In the genomic region with DNA sequence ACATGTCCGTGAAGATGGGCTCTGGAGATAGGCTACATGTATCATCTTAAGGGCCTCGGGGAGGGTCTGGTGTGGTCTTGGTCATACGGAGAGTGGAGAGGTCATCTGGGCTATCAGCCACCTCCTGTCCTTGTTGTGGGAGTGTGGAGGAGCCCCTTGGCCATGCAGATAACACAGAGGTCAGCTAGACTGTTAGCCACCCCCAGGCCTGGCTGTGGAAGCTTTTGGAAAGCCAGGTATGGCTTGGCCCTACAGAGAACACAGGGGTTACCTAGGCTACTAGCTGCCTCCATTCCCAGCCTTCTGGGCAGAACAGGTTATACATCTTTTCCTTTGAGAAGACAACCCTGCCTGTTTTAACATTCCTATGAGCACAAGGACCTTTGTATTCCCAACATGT, we compare ENCODE assay signal across 17 mouse cellular contexts. TPM values are rescaled to one million over a fixed set of nuclear protein-coding genes. Genes with fewer than 3 reads are reported as not detected.
"Had no signal": no experiment of that assay in that cellular context is flagged by ENCODE, and none has a peak within 500 bp of the region (broad histone marks: within the 10 kb centered on the region; RNA-seq: fewer than 3 reads in every experiment).

No protein-coding gene starts in this region.

- H3K9me3 ChIP-seq: neural tube, embryonic 13.5 days; neural tube, embryonic 15.5 days; stomach, embryonic 15.5 days had no signal

- H3K9ac ChIP-seq: neural tube, embryonic 13.5 days; neural tube, embryonic 15.5 days; stomach, embryonic 15.5 days had no signal

- H3K27ac ChIP-seq: neural tube, embryonic 13.5 days; neural tube, embryonic 15.5 days; stomach, embryonic 15.5 days had no signal

- H3K4me2 ChIP-seq: neural tube, embryonic 13.5 days; neural tube, embryonic 15.5 days; stomach, embryonic 15.5 days had no signal

- H3K27me3 ChIP-seq: neural tube, embryonic 13.5 days; neural tube, embryonic 15.5 days; stomach, embryonic 15.5 days had no signal

- DNase-seq: retina, postnatal 1 day; right cerebral cortex, adult 18-20 months; right cerebral cortex, postnatal 14 days; right cerebral cortex, postnatal 25 days; right cerebral cortex, postnatal 4 days; spleen, adult 18-20 months; thymus, adult 18-20 months; thymus, adult 2 months; thymus, postnatal 14 days; thymus, postnatal 25 days; thymus, postnatal 36 days; thymus, postnatal 4 days had no signal

- H3K4me3 ChIP-seq: neural tube, embryonic 13.5 days; neural tube, embryonic 15.5 days; stomach, embryonic 15.5 days had no signal

RNA-seq across cellular contexts. Expression of a gene that starts 2.8 kb away (rescaled TPM):
- polyA plus RNA-seq: small intestine, adult 2 months had no signal

RNA-seq across cellular contexts. Expression of a gene that starts 56.5 kb away (rescaled TPM):
- polyA plus RNA-seq: small intestine, adult 2 months; spleen, adult 2 months had no signal
